Mouse (Mus musculus) liver, embryonic 11.5 days (tissue): ENCODE measurements around the gene Ak5. TPM values are rescaled to one million over a fixed set of nuclear protein-coding genes. Genes with fewer than 3 reads are reported as not detected.
"Not testable (repeated sequence)": the region's sequence is repeated elsewhere in the genome, so short reads cannot be mapped to it uniquely, and the experiment has no call there.

Experiments used
- ATAC-seq: fragments of 200-750 bp; cut with Nextera tagmentation; replicated peaks from 2 replicates; pipeline ENCODE4 v1.8.0; 2017; ENCODE audit warnings: moderate number of reproducible peaks, mild to moderate bottlenecking, moderate TSS enrichment, moderate library complexity; ENCODE audit not compliant: low FRiP score
- DNase-seq: peaks from one replicate; pipeline ENCODE4 v3.0.0-alpha.2; 2017; ENCODE audit warnings: low spot score
- H3K27ac ChIP-seq: fragments of 300-500 bp; sonication (generic); 2 replicates; pipeline ENCODE4 v1.5.1; 2014; ENCODE audit warnings: mild to moderate bottlenecking, low read depth, low read length, control low read depth
- H3K27me3 ChIP-seq: fragments of 300-500 bp; sonication (generic); replicated peaks from 2 replicates; pipeline ENCODE4 v1.6.1; 2014; ENCODE audit warnings: low read length, mixed read lengths; ENCODE audit not compliant: control insufficient read depth, insufficient read depth
- H3K36me3 ChIP-seq: fragments of 300-500 bp; sonication (generic); 2 replicates; pipeline ENCODE4 v1.6.1; 2014; ENCODE audit warnings: mild to moderate bottlenecking, low read length, moderate library complexity, mixed read lengths; ENCODE audit not compliant: control insufficient read depth, insufficient read depth
- H3K4me1 ChIP-seq: fragments of 300-500 bp; sonication (generic); replicated peaks from 2 replicates; pipeline ENCODE4 v1.6.1; 2014; ENCODE audit warnings: low read length, mixed read lengths; ENCODE audit not compliant: control insufficient read depth, insufficient read depth
- H3K4me2 ChIP-seq: fragments of 300-500 bp; sonication (generic); 2 replicates; pipeline ENCODE4 v1.6.1; 2014; ENCODE audit warnings: mild to moderate bottlenecking, control low read depth, moderate library complexity
- H3K4me3 ChIP-seq: fragments of 300-500 bp; sonication (generic); 2 replicates; pipeline ENCODE4 v1.5.1; 2014; ENCODE audit warnings: low read depth, low read length, control low read depth
- H3K9ac ChIP-seq: fragments of 300-500 bp; sonication (generic); 2 replicates; pipeline ENCODE4 v1.6.1; 2014; ENCODE audit warnings: low read depth, low read length, control low read depth
- H3K9me3 ChIP-seq: fragments of 300-500 bp; sonication (generic); 2 replicates; pipeline ENCODE4 v1.6.1; 2016; ENCODE audit warnings: low read length, inconsistent platforms, mixed read lengths; ENCODE audit not compliant: control insufficient read depth
- WGBS: fragments of 180-500 bp; shearing (Covaris S2); extraction: QIAGEN DNeasy Blood & Tissue Kit; methylation state at CpG from one replicate; pipeline ENCODE4 v1.1.7; 2014; 5-methylcytosine and 5-hydroxymethylcytosine counted together
- polyA plus RNA-seq: library from polyadenylated mRNA; unstranded; fragments of >200 nt; fragmentation: Nextera tagmentation; extraction: Ambion mirVana; gene quantifications from 2 replicates; pipeline ENCODE4 v1.2.1, GENCODE M21; 2014

The Ak5 gene
- polyA plus RNA-seq, 1 experiment from 2014 or later = 3.5 TPM

GRCm38 (mm10) chr3:152701536-152701935 lies 33.4 kb upstream of the Ak5 start:
- H3K9me3 ChIP-seq, DNase-seq, H3K4me2 ChIP-seq, H3K27me3 ChIP-seq, H3K27ac ChIP-seq, H3K9ac ChIP-seq, H3K4me1 ChIP-seq, H3K36me3 ChIP-seq, H3K4me3 ChIP-seq: not testable (repeated sequence)
- 86% methylated on average over 8 of the region's 8 CpGs for WGBS
- ATAC-seq = peak; percentile 77

GRCm38 (mm10) chr3:152699261-152699660 lies 31.1 kb upstream of the Ak5 start:
- Histone ChIP-seq H3K9ac (no peak overlapping the region), H3K4me3 (no peak overlapping the region), H3K36me3 (no peaks in the 10 kb centered on the region), H3K27me3 (0 out of 2 replicates have a peak, but pooled peaks cover 2% of the 10 kb centered on the region), H3K4me1 (no peaks in the 10 kb centered on the region), H3K9me3 (no peaks in the 10 kb centered on the region), H3K4me2 (no peak overlapping the region), H3K27ac (no peak overlapping the region)
- ATAC-seq (no peak), DNase-seq (no peak)
- WGBS = 54% methylated on average over 8 of the region's 8 CpGs

- Histone ChIP-seq H3K4me3 (no peak overlapping the region), H3K27ac (no peak overlapping the region), H3K4me1 (no peaks in the 10 kb centered on the region), H3K9ac (no peak overlapping the region), H3K27me3 (0 out of 2 replicates have a peak, but pooled peaks cover 2% of the 10 kb centered on the region), H3K4me2 (no peak overlapping the region), H3K36me3 (no peaks in the 10 kb centered on the region), H3K9me3 (no peaks in the 10 kb centered on the region)
- DNase-seq (no peak), ATAC-seq (no peak)
- 76% methylated on average over 5 of the region's 5 CpGs for WGBS
These were observed 29.9 kb upstream of the Ak5 start for GRCm38 (mm10) chr3:152698017-152698416.

GRCm38 (mm10) chr3:152694950-152695349 lies 26.8 kb upstream of the Ak5 start:
- no peak for ATAC-seq
- Histone ChIP-seq H3K4me1 (no peaks in the 10 kb centered on the region), H3K9me3 (no peaks in the 10 kb centered on the region), H3K4me2 (no peak overlapping the region), H3K4me3 (no peak overlapping the region), H3K36me3 (no peaks in the 10 kb centered on the region), H3K27me3 (0 out of 2 replicates have a peak, but pooled peaks cover 2% of the 10 kb centered on the region), H3K27ac (no peak overlapping the region), H3K9ac (no peak overlapping the region)
- DNase-seq = no peak
- WGBS = 91% methylated on average over 3 of the region's 3 CpGs

- no peak overlapping the region for H3K27ac ChIP-seq
- no peaks in the 10 kb centered on the region for H3K27me3 ChIP-seq
- no peak overlapping the region for H3K4me3 ChIP-seq
- no peaks in the 10 kb centered on the region for H3K4me1 ChIP-seq
- H3K9me3 ChIP-seq = no peaks in the 10 kb centered on the region
- no peak for ATAC-seq
- 78% methylated on average over 9 of the region's 9 CpGs for WGBS
- H3K9ac ChIP-seq = no peak overlapping the region
- no peak overlapping the region for H3K4me2 ChIP-seq
- no peaks in the 10 kb centered on the region for H3K36me3 ChIP-seq
- DNase-seq = no peak
These were observed 20.9 kb upstream of the Ak5 start for GRCm38 (mm10) chr3:152689105-152689504.

GRCm38 (mm10) chr3:152688532-152688931 lies 20.4 kb upstream of the Ak5 start:
- H3K27ac ChIP-seq = no peak overlapping the region
- no peak overlapping the region for H3K4me2 ChIP-seq
- no peak overlapping the region for H3K9ac ChIP-seq
- 77% methylated on average over 5 of the region's 5 CpGs for WGBS
- H3K36me3 ChIP-seq = no peaks in the 10 kb centered on the region
- no peaks in the 10 kb centered on the region for H3K9me3 ChIP-seq
- no peak for DNase-seq
- no peak for ATAC-seq
- no peaks in the 10 kb centered on the region for H3K4me1 ChIP-seq
- H3K4me3 ChIP-seq = no peak overlapping the region
- no peaks in the 10 kb centered on the region for H3K27me3 ChIP-seq

GRCm38 (mm10) chr3:152674663-152675062 lies 6.5 kb upstream of the Ak5 start:
- no peak for DNase-seq
- WGBS = 65% methylated on average over 6 of the region's 6 CpGs
- H3K9ac ChIP-seq = no peak overlapping the region
- no peaks in the 10 kb centered on the region for H3K4me1 ChIP-seq
- H3K27me3 ChIP-seq = peaks cover 4% of the 10 kb centered on the region
- no peak for ATAC-seq
- no peaks in the 10 kb centered on the region for H3K9me3 ChIP-seq
- H3K4me3 ChIP-seq = no peak overlapping the region
- no peaks in the 10 kb centered on the region for H3K36me3 ChIP-seq
- H3K4me2 ChIP-seq = no peak overlapping the region
- H3K27ac ChIP-seq = no peak overlapping the region

GRCm38 (mm10) chr3:152669783-152670182 lies 1.6 kb upstream of the Ak5 start:
- H3K4me3 ChIP-seq = no peak overlapping the region
- no peak overlapping the region for H3K4me2 ChIP-seq
- 70% methylated on average over 3 of the region's 3 CpGs for WGBS
- peaks cover 44% of the 10 kb centered on the region for H3K27me3 ChIP-seq
- no peak for DNase-seq
- H3K9me3 ChIP-seq = no peaks in the 10 kb centered on the region
- no peaks in the 10 kb centered on the region for H3K36me3 ChIP-seq
- no peaks in the 10 kb centered on the region; the same call in 1 of the 2 replicates for H3K4me1 ChIP-seq
- ATAC-seq = no peak
- H3K27ac ChIP-seq = no peak overlapping the region
- H3K9ac ChIP-seq = no peak overlapping the region

GRCm38 (mm10) chr3:152668793-152669192 lies 633 bp upstream of the Ak5 start:
- H3K4me1 ChIP-seq = no peaks in the 10 kb centered on the region; the same call in 1 of the 2 replicates
- ATAC-seq = no peak
- no peak overlapping the region for H3K4me2 ChIP-seq
- H3K9ac ChIP-seq = no peak overlapping the region
- WGBS = 71% methylated on average over 2 of the region's 2 CpGs
- no peaks in the 10 kb centered on the region for H3K9me3 ChIP-seq
- no peak overlapping the region for H3K27ac ChIP-seq
- H3K36me3 ChIP-seq = no peaks in the 10 kb centered on the region
- DNase-seq = no peak
- peaks cover 45% of the 10 kb centered on the region for H3K27me3 ChIP-seq
- no peak overlapping the region; the same call in 1 of the 2 replicates for H3K4me3 ChIP-seq
